Mouse (Mus musculus): ENCODE results near the gene Slc29a1.
"Not testable (repeated sequence)": the region's sequence is repeated elsewhere in the genome, so short reads cannot be mapped to it uniquely, and the experiment has no call there.

The Slc29a1 gene

GRCm38 (mm10) chr17:45599446-45600242 is at the start of gene Slc29a1:
Gene Slc29a1 (minus strand): TSS chr17:45599606.
- peak in 1 of 2 experiments; percentile 58 for DNase-seq

DNA sequence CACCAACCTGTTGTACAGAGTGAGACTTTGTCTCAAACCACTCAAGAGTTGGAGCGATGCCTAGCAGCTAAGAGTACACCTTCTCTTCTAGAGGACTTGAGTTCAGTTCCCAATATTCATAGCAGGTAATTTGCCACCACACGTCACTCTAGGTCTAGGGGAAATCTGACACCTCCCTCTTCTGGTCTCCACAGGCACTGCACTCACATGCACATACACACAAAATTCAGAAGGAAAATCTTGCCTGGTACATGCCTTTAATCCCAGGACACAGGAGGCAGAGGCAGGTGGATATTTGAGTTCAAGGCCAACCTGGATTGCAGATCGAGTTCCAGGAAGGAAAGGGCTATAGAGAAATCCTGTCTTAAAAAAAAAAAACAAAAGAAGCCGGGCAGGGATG is 44.8 kb upstream of the Slc29a1 start:
- DNase-seq = no peak

- DNase-seq = peak; percentile 87 to 90
Observed at GRCm38 (mm10) chr17:45642701-45643100, 43.3 kb upstream of the Slc29a1 start.

DNA sequence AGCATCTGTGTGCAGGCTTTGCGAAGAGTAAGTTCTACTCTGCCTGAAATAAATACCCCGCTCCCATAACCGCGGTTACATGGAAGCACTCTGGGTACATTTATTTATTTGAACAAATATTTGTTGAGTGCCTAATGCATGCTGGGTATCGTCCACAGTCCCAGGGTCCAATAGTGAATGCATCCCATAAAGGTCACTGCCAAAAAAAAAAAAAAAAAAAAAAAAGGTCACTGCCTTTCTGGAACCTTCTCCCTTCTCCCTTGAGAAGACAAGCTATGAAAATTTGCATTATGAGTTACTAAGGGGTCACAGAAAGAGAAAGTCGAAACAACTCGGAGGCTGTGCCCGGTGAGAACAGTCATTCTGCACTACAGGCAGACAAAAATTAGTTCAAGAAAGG is 42.6 kb upstream of the Slc29a1 start:
- DNase-seq = no peak

DNA sequence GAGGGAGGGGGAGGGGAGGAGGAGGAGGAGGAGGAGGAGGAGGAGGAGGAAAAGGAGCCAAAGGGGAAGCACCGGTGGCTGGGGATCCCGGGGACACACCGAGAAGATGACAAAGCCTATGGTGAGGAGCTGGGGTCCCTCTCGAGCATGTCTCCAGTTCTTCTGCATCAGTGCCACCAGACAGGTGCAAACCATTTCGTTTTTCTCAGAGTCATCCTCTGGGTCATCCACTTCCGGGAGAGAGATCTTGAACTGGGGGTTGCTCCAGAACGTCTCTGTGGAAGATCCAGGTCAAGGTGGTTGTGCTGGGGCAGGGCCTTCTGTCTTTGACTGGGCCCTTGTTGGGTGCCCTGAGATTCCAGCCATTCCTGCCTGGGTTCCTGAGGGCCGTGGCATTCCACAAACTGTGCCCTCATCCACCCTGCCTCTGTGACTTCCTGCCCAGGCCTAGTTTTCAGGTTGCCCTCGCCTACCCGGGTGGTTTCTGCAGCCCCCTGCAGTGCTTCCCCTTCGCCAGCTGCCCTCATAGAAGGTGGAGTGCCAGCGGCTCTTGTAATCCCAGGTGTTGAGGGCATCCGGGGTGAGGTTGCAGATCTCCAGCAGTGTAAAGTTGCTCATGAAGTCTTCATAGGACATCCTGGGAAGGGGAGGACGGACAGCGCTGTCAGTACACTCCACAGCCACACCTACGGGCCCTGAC is 39.3 kb upstream of the Slc29a1 start:
- no peak for DNase-seq

- DNase-seq = no peak
Observed at GRCm38 (mm10) chr17:45634033-45634432, 34.6 kb upstream of the Slc29a1 start.

GRCm38 (mm10) chr17:45631940-45632339 is 32.5 kb upstream of the Slc29a1 start:
- DNase-seq = no peak

DNA sequence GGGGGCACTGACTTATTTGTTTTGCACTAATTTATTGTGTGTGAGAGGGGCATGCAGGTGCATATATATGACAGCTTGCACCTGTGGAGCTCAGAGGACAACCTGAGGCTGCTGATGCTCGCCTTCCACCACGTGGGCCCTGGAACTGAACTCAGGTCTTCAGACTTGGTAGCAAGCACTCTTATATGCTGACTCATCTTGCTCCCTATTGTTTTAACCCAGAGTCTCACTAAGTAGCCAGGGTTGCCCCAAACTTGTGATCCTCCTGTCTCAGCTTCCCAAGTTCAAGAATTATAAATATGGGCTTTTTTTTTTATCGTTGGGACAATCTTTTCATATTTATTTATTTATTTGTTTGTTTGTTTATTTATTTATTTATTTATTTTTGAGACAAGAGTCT is 31.6 kb upstream of the Slc29a1 start:
- no peak for DNase-seq

DNA sequence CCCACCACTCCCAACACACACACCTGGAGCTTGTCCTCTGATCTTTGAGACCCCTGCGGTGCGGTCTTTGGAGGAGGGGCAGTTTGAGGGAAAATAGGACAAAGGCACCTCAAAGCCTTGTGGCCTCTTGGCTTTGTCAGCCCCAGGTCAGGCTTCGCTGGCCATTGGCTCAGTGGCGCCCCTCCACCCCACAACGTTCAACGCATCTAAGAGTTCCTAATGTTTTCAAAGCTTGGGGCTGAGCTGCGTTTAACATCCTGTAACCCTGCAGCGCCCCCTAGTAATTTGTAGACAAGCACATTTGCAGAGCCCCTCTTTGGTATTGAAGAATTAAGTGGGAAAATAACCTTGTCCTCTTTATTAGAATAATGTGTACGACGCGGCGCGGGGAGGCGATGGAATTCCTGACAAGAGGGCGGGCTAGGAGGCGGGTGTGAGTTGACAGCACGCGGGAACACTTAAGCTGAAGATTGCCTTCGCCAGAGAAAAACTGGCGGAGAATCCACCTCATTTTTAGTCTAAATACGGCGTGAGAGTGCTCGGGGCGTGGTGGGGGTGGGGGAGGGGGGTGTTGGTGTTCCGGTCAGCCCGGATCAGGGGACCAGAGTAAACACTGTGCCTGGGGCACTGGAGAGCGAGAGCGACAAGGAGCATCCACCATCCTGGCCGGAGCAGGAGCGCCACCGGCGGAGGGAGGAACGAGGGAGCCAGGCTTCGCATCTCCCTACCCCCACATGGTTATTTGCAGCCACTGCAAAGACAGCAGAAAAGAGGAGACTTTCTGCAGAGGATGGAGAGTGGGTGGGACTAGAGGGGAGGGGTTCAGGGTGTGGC is 30.7 kb upstream of the Slc29a1 start:
- DNase-seq = peak; percentile 81 to 87

DNA sequence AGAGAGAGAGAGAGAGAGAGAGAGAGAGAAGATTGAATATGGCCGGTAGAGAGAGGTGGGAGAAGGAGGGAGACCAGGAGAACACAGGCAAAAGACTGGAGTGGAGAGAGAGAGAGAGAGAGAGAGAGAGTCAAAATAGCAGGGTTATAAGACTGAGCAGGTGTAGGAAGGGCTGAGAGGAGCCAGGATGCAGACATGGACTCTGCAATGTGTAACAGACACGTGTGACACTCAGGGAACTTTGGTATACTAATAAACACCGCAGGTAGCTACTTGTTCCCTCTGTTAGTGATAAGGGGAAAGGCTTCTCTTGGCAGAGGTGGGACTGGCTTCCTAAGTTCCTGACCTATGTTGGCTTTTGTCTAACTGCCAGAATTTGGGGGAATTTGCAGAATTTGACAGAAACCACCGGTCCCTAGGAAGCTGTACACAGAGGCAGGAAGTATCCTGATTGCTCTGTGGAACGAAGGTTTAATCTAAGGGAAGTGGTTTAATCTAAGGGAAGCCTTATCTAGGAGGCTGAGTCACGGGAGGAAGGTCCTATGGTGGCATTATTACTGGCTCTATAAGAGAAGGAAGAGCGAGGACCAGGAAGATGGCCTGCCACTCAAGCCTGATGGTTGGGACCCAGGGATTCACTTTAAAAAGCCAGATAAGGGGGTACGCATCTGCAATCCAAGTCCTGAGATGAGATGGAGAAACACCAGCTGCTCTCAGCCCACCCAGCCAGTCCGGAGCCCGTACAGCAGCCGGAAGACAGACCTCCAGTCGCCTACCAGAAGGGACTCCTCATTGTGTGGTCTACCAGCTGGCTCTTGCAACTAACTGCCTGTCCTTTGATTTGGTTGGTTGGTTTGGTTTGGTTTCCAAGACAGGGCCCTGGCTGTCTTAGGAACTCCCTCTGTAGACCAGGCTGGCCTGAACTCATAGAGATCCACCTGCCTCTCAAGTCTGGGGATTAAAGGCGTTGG is 29.8 kb upstream of the Slc29a1 start:
- no peak for DNase-seq

DNA sequence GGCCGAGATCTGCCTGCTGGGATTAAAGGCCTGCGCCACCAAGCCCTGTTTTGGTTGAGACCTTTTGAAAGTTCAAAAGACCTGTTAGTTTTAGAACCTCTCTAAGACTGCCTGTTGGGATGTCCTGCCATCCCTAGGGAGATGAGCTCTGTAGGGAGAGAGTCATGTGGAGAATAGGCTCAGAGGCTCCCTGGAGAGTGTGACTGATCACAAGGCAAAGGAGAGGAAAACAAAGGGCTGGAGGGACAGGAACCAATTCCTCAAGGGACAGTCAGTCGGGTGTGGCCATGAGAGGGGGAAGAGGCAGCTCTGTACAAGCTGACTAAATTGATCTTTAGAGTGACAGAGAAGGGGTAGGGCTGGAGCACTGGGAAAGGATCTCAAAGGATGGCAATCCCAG is 28.8 kb upstream of the Slc29a1 start:
- DNase-seq = no peak

DNA sequence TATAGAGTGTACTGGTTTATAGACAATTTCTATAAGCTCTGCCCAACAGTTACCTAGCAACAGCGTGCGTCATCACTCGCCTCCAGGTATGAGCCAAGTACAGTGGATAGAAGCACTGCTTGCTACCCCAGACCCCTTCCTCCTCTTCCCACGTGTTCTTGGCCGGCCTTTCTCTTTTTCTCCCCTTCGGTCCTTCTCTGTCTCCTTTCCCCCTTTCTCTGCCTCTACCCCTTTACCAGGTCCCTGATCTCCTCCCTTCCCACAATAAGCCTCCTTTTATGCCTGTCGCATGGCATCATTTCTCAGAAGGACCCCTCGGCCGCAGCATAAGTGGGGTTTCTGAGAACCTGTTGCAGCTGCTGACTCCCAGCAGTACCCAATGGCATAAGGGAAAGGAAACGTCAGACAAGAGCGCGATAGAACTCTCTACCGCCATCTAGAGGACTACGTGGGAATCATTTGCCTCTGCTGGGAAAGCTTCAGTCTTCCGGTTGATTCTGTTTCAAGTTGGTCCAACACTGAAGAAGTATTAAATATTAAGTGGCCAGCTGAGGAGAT is 27.2 kb upstream of the Slc29a1 start:
- DNase-seq = peak; percentile 63 to 80

GRCm38 (mm10) chr17:45623425-45623824 is 24.0 kb upstream of the Slc29a1 start:
- DNase-seq = not testable (repeated sequence)

GRCm38 (mm10) chr17:45619386-45620256 is 20.2 kb upstream of the Slc29a1 start:
- DNase-seq = no peak

GRCm38 (mm10) chr17:45618941-45619385 is 19.6 kb upstream of the Slc29a1 start:
- no peak for DNase-seq

GRCm38 (mm10) chr17:45617655-45618054 is 18.2 kb upstream of the Slc29a1 start:
- DNase-seq = no peak

GRCm38 (mm10) chr17:45616679-45617078 is 17.3 kb upstream of the Slc29a1 start:
- DNase-seq = no peak

- DNase-seq = no peak
Observed at GRCm38 (mm10) chr17:45616046-45616650, 16.7 kb upstream of the Slc29a1 start.

- DNase-seq = no peak
Observed at GRCm38 (mm10) chr17:45612921-45613320, 13.5 kb upstream of the Slc29a1 start.

- DNase-seq = no peak
Observed at GRCm38 (mm10) chr17:45612008-45612407, 12.6 kb upstream of the Slc29a1 start.
